Mouse (Mus musculus) thymus, adult 2 months (tissue): ENCODE measurements around the gene Pten.

ENCODE experiments used
- CTCF ChIP-seq: fragments of 200-500 bp; IDR thresholded peaks from 2 replicates; pipeline ENCODE4 v1.5.1; 2012; ENCODE audit warnings: mild to moderate bottlenecking, control low read depth, low read length, moderate library complexity, borderline replicate concordance; ENCODE audit not compliant: control insufficient read depth, poor library complexity, insufficient read depth; ENCODE audit errors: extremely low read depth
- POLR2A ChIP-seq: fragments of 200-500 bp; IDR thresholded peaks from 2 replicates; pipeline ENCODE4 v1.6.1; 2012; ENCODE audit warnings: mild to moderate bottlenecking, low read length, control low read depth, moderate library complexity; ENCODE audit not compliant: control insufficient read depth, poor library complexity, insufficient read depth; ENCODE audit errors: extremely low read depth

DNA sequence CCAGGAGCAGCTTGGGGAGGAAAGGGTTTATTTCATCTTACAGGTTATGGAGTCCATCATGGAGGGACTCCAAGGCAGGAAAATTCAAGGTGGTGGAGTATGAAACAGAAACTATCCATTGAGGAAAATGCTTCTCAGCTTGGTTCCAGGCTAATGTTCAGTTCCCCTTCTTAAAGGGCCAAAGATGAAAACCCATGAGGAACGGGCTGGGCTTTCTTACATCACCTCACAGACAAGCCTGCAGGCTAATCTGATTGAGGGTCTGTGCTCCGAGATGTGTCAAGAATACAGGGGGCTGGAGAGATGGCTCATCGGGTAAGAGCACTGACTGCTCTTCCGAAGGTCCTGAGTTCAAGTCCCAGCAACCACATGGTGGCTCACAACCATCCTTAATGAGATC lies 27.5 kb upstream of the Pten start:
- TF ChIP-seq CTCF, result no peak
- no peak for TF ChIP-seq POLR2A
